Mouse (Mus musculus) heart, postnatal 14 days (tissue): Measurements from ENCODE around the gene Acan. TPM values are rescaled to one million over a fixed set of nuclear protein-coding genes. Genes with fewer than 3 reads are reported as not detected.
A peak's percentile ranks its signal among the peaks of the same experiment; 100 is the strongest.

Source experiments
- DNase-seq, 2 experiments: peaks; one replicate each; pipeline ENCODE4 v3.0.0; 2021 to 2022
- intact Hi-C: fragments of 180-260 bp; cut with DNase I; formaldehyde crosslinking; loops from one replicate; pipeline ENCODE4 v1.15.1; 2025
- total RNA-seq, 2 experiments: library from RNA; stranded (reverse); gene quantifications; 2 replicates each; pipeline ENCODE4 v1.2.3; 2021

Acan gene
- total RNA-seq, 2 experiments from 2014 or later: 0.60 to 0.93 TPM

- DNase-seq: peak in 1 of 2 experiments; percentile 21
- intact Hi-C loops: no loop called here
Measured at GRCm38 (mm10) chr7:79133391-79133790, 80.1 kb downstream of the Acan start.

GRCm38 (mm10) chr7:79139328-79139824, 86.1 kb downstream of the Acan start:
- DNase-seq: no peak
- intact Hi-C loops: no loop called here

- intact Hi-C loops: loop anchor here (5.0 kb wide), 2 partner anchors 212 to 327 kb away; partner anchors contain the start of gene Polg
- no peak for DNase-seq
Measured at GRCm38 (mm10) chr7:79139891-79140591, 86.8 kb downstream of the Acan start.

- peak; percentile 82 to 90 for DNase-seq
- intact Hi-C loops: loop anchor here (1.0 to 5.0 kb wide), 3 partner anchors 87 to 326 kb away; partner anchors contain the start of gene Polg
Measured at GRCm38 (mm10) chr7:79140897-79141296, 87.6 kb downstream of the Acan start.

- intact Hi-C loops: loop anchor here (5.0 kb wide), 1 partner anchor 45 kb away; no protein-coding TSS in a partner anchor
- peak in 1 of 2 experiments; percentile 24 for DNase-seq
Measured at GRCm38 (mm10) chr7:79147011-79147837, 93.9 kb downstream of the Acan start.

GRCm38 (mm10) chr7:79147931-79148653, 94.8 kb downstream of the Acan start:
- intact Hi-C loops: loop anchor here (5.0 kb wide), 1 partner anchor 44 kb away; no protein-coding TSS in a partner anchor
- peak in 1 of 2 experiments; percentile 28 for DNase-seq

GRCm38 (mm10) chr7:79148711-79149266, 95.5 kb downstream of the Acan start, which contains the start of gene Mfge8:
Gene Mfge8, minus strand, starts transcription at chr7:79149060.
- intact Hi-C loops: loop anchor here (5.0 kb wide), 1 partner anchor 44 kb away; no protein-coding TSS in a partner anchor

GRCm38 (mm10) chr7:79149522-79149921, 96.2 kb downstream of the Acan start:
- intact Hi-C loops: loop anchor here (5.0 kb wide), 1 partner anchor 43 kb away; no protein-coding TSS in a partner anchor
- no peak for DNase-seq

More at GRCm38 (mm10) chr7:79148711-79149266, 95.5 kb downstream of the Acan start, which contains the start of gene Mfge8:
- DNase-seq: peak; percentile 93 to 95

- intact Hi-C loops: no loop called here
Measured at GRCm38 (mm10) chr7:79159406-79159805, 106.1 kb downstream of the Acan start.

More at GRCm38 (mm10) chr7:79159406-79159805, 106.1 kb downstream of the Acan start:
- no peak for DNase-seq

Other genes starting within 250 kb of the Acan start
- gene Det1, start 206.2 kb upstream of the Acan start, total RNA-seq: 1 to 10 TPM; 8.6 to 9.9 TPM
- gene Aen, start 157.6 kb upstream of the Acan start, total RNA-seq: 10 to 100 TPM; 25.8 to 29.4 TPM
- 10 to 100 TPM; 21.5 to 23.6 TPM for gene Isg20, start 140.1 kb upstream of the Acan start, total RNA-seq
- gene Hapln3, start 77.5 kb downstream of the Acan start, total RNA-seq: under 1 TPM; 0.34 to 0.45 TPM
- 100 to 1,000 TPM; 145 to 153 TPM for gene Mfge8, start 95.6 kb downstream of the Acan start, total RNA-seq
- 10 to 100 TPM; 40.3 to 45.0 TPM for gene Abhd2, start 219.7 kb downstream of the Acan start, total RNA-seq